Mouse (Mus musculus) embryo, embryonic 10.5 days (tissue): ENCODE measurements around the gene Lcn2.

Experiments used
- DNase-seq: peaks from one replicate; pipeline ENCODE4 v3.0.0-alpha.2; 2015; ENCODE audit warnings: low spot score

Lcn2 gene

GRCm38 (mm10) chr2:32342539-32343350, 45.3 kb downstream of the Lcn2 start:
- no peak for DNase-seq

- DNase-seq: no peak
These were observed 46.0 kb downstream of the Lcn2 start for GRCm38 (mm10) chr2:32342039-32342438.

- DNase-seq: no peak
These were observed 46.5 kb downstream of the Lcn2 start for GRCm38 (mm10) chr2:32341634-32341939.

GRCm38 (mm10) chr2:32340836-32341633, 47.0 kb downstream of the Lcn2 start:
- DNase-seq: no peak

GRCm38 (mm10) chr2:32339912-32340642, 48.0 kb downstream of the Lcn2 start:
- no peak for DNase-seq

- no peak for DNase-seq
These were observed 52.2 kb downstream of the Lcn2 start for GRCm38 (mm10) chr2:32335888-32336287.
